Mouse (Mus musculus): ENCODE measurements around the gene Tmem229b.
"Not testable (repeated sequence)": the region's sequence is repeated elsewhere in the genome, so short reads cannot be mapped to it uniquely, and the experiment has no call there.

Tmem229b gene

DNA sequence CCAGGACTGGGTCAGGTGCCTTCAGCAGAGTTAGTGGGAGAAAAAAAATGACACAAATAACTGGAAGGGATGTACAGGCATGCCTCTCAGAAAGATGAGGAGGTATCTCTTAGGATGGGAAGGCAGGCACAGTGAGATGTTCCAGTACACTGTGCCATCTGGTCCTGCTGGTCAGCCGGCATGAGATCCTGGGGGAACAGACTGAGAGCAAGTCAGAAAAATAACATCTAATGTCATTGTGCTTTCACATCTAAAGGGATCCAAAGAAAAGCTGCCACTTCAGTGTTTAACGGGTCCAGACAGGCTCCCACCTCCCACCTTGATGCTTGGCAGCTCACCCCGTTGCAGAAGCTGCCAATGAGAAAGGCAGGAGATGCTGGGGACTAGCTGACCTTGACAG is 54.9 kb downstream of the Tmem229b start:
- DNase-seq (ENCODE audit: extremely low spot score, low spot score): no peak

- DNase-seq (ENCODE audit: extremely low spot score, low spot score): no peak
Measured at GRCm38 (mm10) chr12:78952053-78952452, 55.4 kb downstream of the Tmem229b start.

DNA sequence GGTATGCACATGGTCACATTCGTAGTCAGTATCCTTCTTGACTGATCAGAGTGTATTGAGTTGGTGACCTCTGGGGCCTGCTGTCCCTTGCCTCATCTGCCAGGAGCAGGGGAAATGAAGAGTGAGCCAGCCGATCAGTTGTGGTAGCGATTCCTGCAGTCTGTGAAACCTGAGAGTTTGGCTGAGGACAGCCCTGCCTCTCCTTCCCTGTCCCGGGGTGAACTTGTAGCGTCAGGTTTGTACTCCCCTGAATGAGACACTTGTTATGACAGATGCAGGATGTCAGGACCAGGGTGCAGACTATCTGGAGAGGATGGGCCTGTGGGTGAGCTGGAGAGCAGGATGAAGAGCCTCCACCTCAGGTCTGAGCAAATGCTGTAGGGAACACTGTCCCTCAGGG is 59.8 kb downstream of the Tmem229b start:
- no peak for DNase-seq (ENCODE audit: extremely low spot score, low spot score)

- DNase-seq (ENCODE audit: extremely low spot score, low spot score): no peak
Measured at GRCm38 (mm10) chr12:78947161-78947560, 60.3 kb downstream of the Tmem229b start.

DNA sequence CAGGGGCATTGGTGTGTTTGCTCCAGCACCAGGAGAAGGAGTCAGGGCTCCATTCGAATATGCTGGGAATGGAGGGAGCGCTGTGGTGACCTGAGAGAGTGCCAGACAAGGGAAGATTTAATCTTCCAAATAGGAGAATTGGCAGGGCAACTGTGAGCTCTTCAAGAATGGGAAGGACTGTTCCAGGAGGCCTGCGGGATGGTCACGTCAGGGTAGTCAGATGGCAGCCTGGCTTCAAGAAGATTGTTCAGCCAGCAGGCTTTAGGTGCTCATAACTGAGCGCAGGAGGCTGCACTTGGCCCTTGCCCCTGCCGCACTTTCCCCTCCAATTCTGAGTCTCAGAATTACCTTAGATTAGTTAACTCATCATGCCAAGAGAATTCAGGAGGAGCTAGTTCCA is 64.5 kb downstream of the Tmem229b start:
- DNase-seq (ENCODE audit: extremely low spot score, low spot score): no peak

DNA sequence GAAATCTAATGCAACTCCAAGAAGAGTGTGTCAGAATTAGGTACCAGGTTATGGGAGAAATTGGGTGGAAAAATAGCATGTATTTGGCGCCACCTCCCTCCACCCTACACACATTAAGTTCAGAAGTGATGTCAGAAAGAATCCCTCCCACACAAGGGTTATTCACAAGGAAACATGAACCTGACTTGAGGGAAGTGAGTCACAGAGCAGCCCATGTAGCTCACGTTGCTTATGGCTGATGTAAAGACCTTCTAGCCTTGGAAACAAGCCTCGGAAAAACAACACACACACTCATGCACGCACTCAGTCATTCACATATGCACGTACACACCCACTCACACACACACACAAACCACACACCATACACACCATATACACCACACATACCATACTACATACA is 67.3 kb downstream of the Tmem229b start:
- DNase-seq (ENCODE audit: extremely low spot score, low spot score): no peak

- no peak for DNase-seq (ENCODE audit: extremely low spot score, low spot score)
Measured at GRCm38 (mm10) chr12:78939393-78940037, 67.9 kb downstream of the Tmem229b start.

- DNase-seq (ENCODE audit: extremely low spot score, low spot score): no peak
Measured at GRCm38 (mm10) chr12:78936494-78936893, 70.9 kb downstream of the Tmem229b start.

- no peak for DNase-seq (ENCODE audit: extremely low spot score, low spot score)
Measured at GRCm38 (mm10) chr12:78929900-78930299, 77.5 kb downstream of the Tmem229b start.

- DNase-seq (ENCODE audit: extremely low spot score, low spot score): no peak
Measured at GRCm38 (mm10) chr12:78927287-78927686, 80.1 kb downstream of the Tmem229b start.

GRCm38 (mm10) chr12:78923539-78924189 is 83.8 kb downstream of the Tmem229b start:
- no peak for DNase-seq (ENCODE audit: extremely low spot score, low spot score)

GRCm38 (mm10) chr12:78922977-78923376 is 84.5 kb downstream of the Tmem229b start:
- DNase-seq (ENCODE audit: extremely low spot score, low spot score): not testable (repeated sequence)

- no peak for DNase-seq (ENCODE audit: extremely low spot score, low spot score)
Measured at GRCm38 (mm10) chr12:78922058-78922457, 85.4 kb downstream of the Tmem229b start.

- DNase-seq (ENCODE audit: extremely low spot score, low spot score): no peak
Measured at GRCm38 (mm10) chr12:78921421-78921820, 86.0 kb downstream of the Tmem229b start.

DNA sequence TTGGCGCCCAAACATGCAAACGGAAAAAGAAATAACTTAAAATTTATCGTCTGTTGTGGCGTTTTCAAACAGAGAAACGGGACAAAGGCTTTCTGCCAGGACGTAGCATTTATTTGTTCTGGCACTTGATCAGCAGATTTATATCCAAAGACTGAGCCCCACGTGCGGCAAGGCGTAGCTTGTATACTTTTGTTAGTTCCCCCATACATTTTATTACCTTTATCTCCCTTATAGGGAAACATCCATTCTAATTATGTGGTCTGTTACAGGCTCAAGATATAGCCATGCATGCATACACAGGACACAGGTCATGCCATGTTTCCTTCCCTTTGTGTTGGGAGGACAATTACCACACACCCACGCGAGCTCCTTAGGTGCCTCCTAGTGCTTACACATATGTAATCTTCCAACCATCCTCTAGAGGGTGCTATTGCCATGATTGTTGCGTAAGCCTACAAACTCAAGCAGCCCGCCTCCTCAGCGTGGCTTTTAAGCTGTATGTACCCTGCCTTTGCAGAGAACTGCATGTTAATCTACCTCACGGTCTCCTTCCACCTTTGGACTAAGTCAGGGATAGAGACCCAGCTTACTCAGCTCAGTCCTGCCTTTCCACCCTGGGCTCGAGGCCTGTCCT is 88.2 kb downstream of the Tmem229b start:
- peak; percentile 49 for DNase-seq (ENCODE audit: extremely low spot score, low spot score)

GRCm38 (mm10) chr12:78918227-78919078 is 89.0 kb downstream of the Tmem229b start:
- DNase-seq (ENCODE audit: extremely low spot score, low spot score): peak; percentile 77

DNA sequence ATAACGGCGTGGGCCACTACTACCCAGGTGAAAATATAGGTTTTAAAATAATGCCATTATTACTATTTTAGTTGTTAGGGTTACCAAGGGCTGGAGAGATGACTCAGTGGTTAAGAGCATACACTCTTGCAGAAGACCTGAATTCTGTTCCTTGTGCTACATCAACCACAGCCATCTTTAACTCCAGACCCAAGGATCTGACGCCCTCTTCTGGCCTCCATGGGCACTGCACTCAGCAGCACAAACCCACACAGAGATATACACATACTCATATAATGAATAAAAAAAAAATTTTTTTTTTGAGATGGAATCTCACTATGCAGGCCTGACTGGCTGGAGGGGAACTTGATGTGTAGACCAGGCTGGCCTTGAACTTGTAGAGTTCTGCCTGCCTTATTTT is 91.1 kb downstream of the Tmem229b start:
- DNase-seq (ENCODE audit: extremely low spot score, low spot score): no peak

- DNase-seq (ENCODE audit: extremely low spot score, low spot score): no peak
Measured at GRCm38 (mm10) chr12:78915561-78915960, 91.9 kb downstream of the Tmem229b start.

GRCm38 (mm10) chr12:78914458-78914857 is 93.0 kb downstream of the Tmem229b start:
- DNase-seq (ENCODE audit: extremely low spot score, low spot score): no peak
